In genomic region chr15:97788821-97789220, GRCm38 (mm10) we compare ENCODE assay signal across 9 mouse cellular contexts. TPM values are rescaled to one million over a fixed set of nuclear protein-coding genes. Genes with fewer than 3 reads are reported as not detected.
DNase-seq lines count a peak whose midpoint lies in the region; ATAC-seq and TF ChIP-seq lines count a peak whose summit lies in the region.
"Had no signal": no experiment of that assay in that cellular context is flagged by ENCODE, and none has a peak within 500 bp of the region (broad histone marks: within the 10 kb centered on the region; RNA-seq: fewer than 3 reads in every experiment).

No protein-coding gene starts in this region.

- no peak for ATAC-seq in heart, embryonic 13.5 days (ENCODE audit: extremely low read depth, insufficient number of reproducible peaks, low FRiP score, low TSS enrichment)
- no peak for ATAC-seq in limb, embryonic 15.5 days (ENCODE audit: insufficient number of reproducible peaks, low FRiP score, low TSS enrichment, low read depth)
- ATAC-seq in erythroid progenitor cell, adult 5-6 weeks (replicated peaks; ENCODE audit: low FRiP score, poor library complexity, severe bottlenecking): no peak

- H3K27me3 ChIP-seq in spleen, adult 2 months (ENCODE audit: control insufficient read depth, insufficient read depth, low read length): no peaks in the 10 kb centered on the region
- H3K27me3 ChIP-seq in heart, embryonic 13.5 days (replicated peaks): no peaks in the 10 kb centered on the region
- H3K27me3 ChIP-seq in limb, embryonic 15.5 days: no peaks in the 10 kb centered on the region; the same call in 1 of the 2 replicates
- H3K27me3 ChIP-seq: embryonic facial prominence, embryonic 13.5 days had no signal

- no peak overlapping the region for H3K9ac ChIP-seq in heart, embryonic 13.5 days
- no peak overlapping the region for H3K9ac ChIP-seq in limb, embryonic 15.5 days
- H3K9ac ChIP-seq: embryonic facial prominence, embryonic 13.5 days had no signal

- peak overlapping the region; percentile 39 for H3K27ac ChIP-seq in spleen, adult 2 months (ENCODE audit: insufficient read depth, low read length)
- H3K27ac ChIP-seq in heart, embryonic 13.5 days (replicated peaks): peak overlapping the region; percentile 34
- peak overlapping the region; percentile 43 for H3K27ac ChIP-seq in limb, embryonic 15.5 days
- H3K27ac ChIP-seq: embryonic facial prominence, embryonic 13.5 days had no signal

- TF ChIP-seq POLR2A in spleen, adult 2 months (IDR thresholded peaks at IDR 0.05; ENCODE audit: low read depth, low read length): no peak

- peaks cover 6% of the 10 kb centered on the region; the same call in 1 of the 2 replicates for H3K4me1 ChIP-seq in spleen, adult 2 months (ENCODE audit: control insufficient read depth, insufficient read depth, insufficient read length)
- peaks cover 41% of the 10 kb centered on the region for H3K4me1 ChIP-seq in heart, embryonic 13.5 days
- peaks cover 38% of the 10 kb centered on the region for H3K4me1 ChIP-seq in limb, embryonic 15.5 days

- no peaks in the 10 kb centered on the region for H3K9me3 ChIP-seq in heart, embryonic 13.5 days
- no peaks in the 10 kb centered on the region for H3K9me3 ChIP-seq in limb, embryonic 15.5 days
- H3K9me3 ChIP-seq: embryonic facial prominence, embryonic 13.5 days had no signal

- DNase-seq in heart, adult 18-20 months: peak; percentile 40 to 52
- DNase-seq in heart, adult 8-10 months (ENCODE audit: low spot score): no peak
- no peak for DNase-seq in spleen, adult 2 months (ENCODE audit: low read depth in 1 of 2, low spot score in 2 of 2)
- DNase-seq in spleen, adult 12 weeks (ENCODE audit: low spot score): no peak
- DNase-seq in MN1 (ENCODE audit: low spot score): no peak

- WGBS in spleen, adult 2 months: 59% methylated on average over 6 of the region's 6 CpGs
- WGBS in heart, embryonic 13.5 days: 51% methylated on average over 6 of the region's 6 CpGs
- WGBS in limb, embryonic 15.5 days: 60% methylated on average over 6 of the region's 6 CpGs

- peak overlapping the region; percentile 85 for H3K4me2 ChIP-seq in heart, embryonic 13.5 days
- no peak overlapping the region for H3K4me2 ChIP-seq in limb, embryonic 15.5 days
- H3K4me2 ChIP-seq: embryonic facial prominence, embryonic 13.5 days had no signal

- H3K4me3 ChIP-seq in spleen, adult 2 months (ENCODE audit: extremely low read depth, insufficient read depth, insufficient read length): no peak overlapping the region
- no peak overlapping the region for H3K4me3 ChIP-seq in heart, embryonic 13.5 days
- H3K4me3 ChIP-seq in limb, embryonic 15.5 days: no peak overlapping the region
- H3K4me3 ChIP-seq: embryonic facial prominence, embryonic 13.5 days had no signal

- TF ChIP-seq CTCF in spleen, adult 2 months (IDR thresholded peaks at IDR 0.05; ENCODE audit: extremely low read depth, insufficient read depth, insufficient read length, insufficient replicate concordance): no peak

- peaks cover 10% of the 10 kb centered on the region for H3K36me3 ChIP-seq in spleen, adult 2 months (ENCODE audit: control insufficient read depth, insufficient read depth, low read length)
- H3K36me3 ChIP-seq in heart, embryonic 13.5 days: peaks cover 44% of the 10 kb centered on the region
- peaks cover 38% of the 10 kb centered on the region for H3K36me3 ChIP-seq in limb, embryonic 15.5 days

RNA-seq across cellular contexts. Expression of gene Slc48a1, which starts 10.5 kb away (rescaled TPM):
- total RNA-seq in heart, adult 18-20 months (2021): 10 to 100 TPM; 57.9 to 69.7 TPM
- 10 to 100 TPM; 63.6 to 76.6 (median 67.9) TPM for total RNA-seq in heart, adult 8-10 months (2022)
- polyA plus RNA-seq in spleen, adult 2 months (2012; rRNA removed): 94.0 and 117 TPM in 2 replicates
- 70.2 and 70.8 TPM in 2 replicates for polyA plus RNA-seq in heart, embryonic 13.5 days (2015; fragmentation: Nextera tagmentation; extraction: Ambion mirVana)
- polyA plus RNA-seq in limb, embryonic 15.5 days (2015; fragmentation: Nextera tagmentation; extraction: Ambion mirVana): 58.7 and 59.0 TPM in 2 replicates
- total RNA-seq in erythroid progenitor cell, adult 5-6 weeks (2015; ENCODE audit: low replicate concordance): 122 and 124 TPM in 2 replicates
- total RNA-seq in erythroid progenitor cell, adult 5-6 weeks (2017; ENCODE audit: low replicate concordance): 74.2 and 96.2 TPM in 2 replicates

RNA-seq across cellular contexts. Expression of gene Rapgef3, which starts 21.0 kb away (rescaled TPM):
- total RNA-seq in heart, adult 18-20 months (2021): 10 to 100 TPM; 21.8 to 23.3 TPM
- total RNA-seq in heart, adult 8-10 months (2022): 10 to 100 TPM; 20.5 to 27.4 (median 23.8) TPM
- polyA plus RNA-seq in spleen, adult 2 months (2012; rRNA removed): 28.8 and 33.6 TPM in 2 replicates
- polyA plus RNA-seq in heart, embryonic 13.5 days (2015; fragmentation: Nextera tagmentation; extraction: Ambion mirVana): 22.1 and 25.4 TPM in 2 replicates
- 9.8 and 10.7 TPM in 2 replicates for polyA plus RNA-seq in limb, embryonic 15.5 days (2015; fragmentation: Nextera tagmentation; extraction: Ambion mirVana)
- total RNA-seq in erythroid progenitor cell, adult 5-6 weeks (2015; ENCODE audit: low replicate concordance): not detected in 2 replicates
- total RNA-seq in erythroid progenitor cell, adult 5-6 weeks (2017; ENCODE audit: low replicate concordance): 3.9 TPM in 1 of 2 replicates, not detected in the other

RNA-seq across cellular contexts. Expression of gene Hdac7, which starts 55.5 kb away (rescaled TPM):
- total RNA-seq in heart, adult 18-20 months (2021): 10 to 100 TPM; 19.3 to 26.3 TPM
- 10 to 100 TPM; 22.9 to 29.0 (median 26.5) TPM for total RNA-seq in heart, adult 8-10 months (2022)
- 104 and 137 TPM in 2 replicates for polyA plus RNA-seq in spleen, adult 2 months (2012; rRNA removed)
- polyA plus RNA-seq in heart, embryonic 13.5 days (2015; fragmentation: Nextera tagmentation; extraction: Ambion mirVana): 23.4 and 23.7 TPM in 2 replicates
- polyA plus RNA-seq in limb, embryonic 15.5 days (2015; fragmentation: Nextera tagmentation; extraction: Ambion mirVana): 33.5 and 34.1 TPM in 2 replicates
- 15.1 and 26.8 TPM in 2 replicates for total RNA-seq in erythroid progenitor cell, adult 5-6 weeks (2015; ENCODE audit: low replicate concordance)
- 2.4 and 9.8 TPM in 2 replicates for total RNA-seq in erythroid progenitor cell, adult 5-6 weeks (2017; ENCODE audit: low replicate concordance)

RNA-seq across cellular contexts. Expression of gene Endou, which starts 57.7 kb away (rescaled TPM):
- 1 to 10 TPM; 1.3 to 1.8 TPM for total RNA-seq in heart, adult 18-20 months (2021)
- 1 to 10 TPM; 1.3 to 2.3 (median 1.7) TPM for total RNA-seq in heart, adult 8-10 months (2022)
- 3.0 and 4.1 TPM in 2 replicates for polyA plus RNA-seq in spleen, adult 2 months (2012; rRNA removed)
- polyA plus RNA-seq in heart, embryonic 13.5 days (2015; fragmentation: Nextera tagmentation; extraction: Ambion mirVana): 0.23 and 0.45 TPM in 2 replicates
- 60.0 and 68.0 TPM in 2 replicates for polyA plus RNA-seq in limb, embryonic 15.5 days (2015; fragmentation: Nextera tagmentation; extraction: Ambion mirVana)
- total RNA-seq in erythroid progenitor cell, adult 5-6 weeks (2015; ENCODE audit: low replicate concordance): 3.8 TPM in 1 of 2 replicates, not detected in the other
- not detected in 2 replicates for total RNA-seq in erythroid progenitor cell, adult 5-6 weeks (2017; ENCODE audit: low replicate concordance)

Comparison
In these comparisons a context has a peak if more than half of its experiments do, and no peak if none do; other contexts are left out.
1. DNase-seq: peak in heart, adult 18-20 months (2 of 2); none in heart, adult 8-10 months (single experiment), spleen, adult 2 months (0 of 2), spleen, adult 12 weeks (single experiment) and MN1 (single experiment).
2. RNA of gene Rapgef3, which starts 21.0 kb away (total RNA-seq): 20.5 to 27.4 TPM in heart, adult 8-10 months and 21.8 to 23.3 TPM in heart, adult 18-20 months; 3.9 TPM in erythroid progenitor cell, adult 5-6 weeks; every median in the first group is over 4 times any median in the second.
3. Peak in every context shown above with its lines, with median percentiles within 50 percentile points of each other: H3K27ac ChIP-seq.